Comparison of ENCODE assay signal across 13 mouse cellular contexts in genomic region chr7:70333851-70334250, GRCm38 (mm10). TPM values are rescaled to one million over a fixed set of nuclear protein-coding genes. Genes with fewer than 3 reads are reported as not detected.
DNase-seq lines count a peak whose midpoint lies in the region; ATAC-seq and TF ChIP-seq lines count a peak whose summit lies in the region.
"Had no signal": no experiment of that assay in that cellular context is flagged by ENCODE, and none has a peak within 500 bp of the region (broad histone marks: within the 10 kb centered on the region; RNA-seq: fewer than 3 reads in every experiment).

No protein-coding gene starts in this region.

- no peak for ATAC-seq in intestine, embryonic 14.5 days (replicated peaks; ENCODE audit: low FRiP score, low TSS enrichment, low read depth)
- ATAC-seq in intestine, postnatal 0 days = no peak
- no peak for ATAC-seq in hindbrain, embryonic 13.5 days (ENCODE audit: low FRiP score)
- no peak for ATAC-seq in midbrain, embryonic 16.5 days
- ATAC-seq in intestine, embryonic 15.5 days = no peak

- H3K4me2 ChIP-seq in intestine, embryonic 14.5 days (ENCODE audit: low read length) = no peak overlapping the region
- H3K4me2 ChIP-seq in intestine, postnatal 0 days (replicated peaks; ENCODE audit: low read depth) = no peak overlapping the region
- peak overlapping the region; percentile 29 for H3K4me2 ChIP-seq in hindbrain, embryonic 13.5 days
- no peak overlapping the region for H3K4me2 ChIP-seq in midbrain, embryonic 16.5 days (ENCODE audit: low read length)
- H3K4me2 ChIP-seq in intestine, embryonic 15.5 days (replicated peaks) = no peak overlapping the region

- H3K36me3 ChIP-seq in intestine, embryonic 14.5 days (ENCODE audit: control insufficient read depth, insufficient read depth, low read length) = no peaks in the 10 kb centered on the region
- H3K36me3 ChIP-seq in intestine, postnatal 0 days (ENCODE audit: control insufficient read depth, insufficient read depth) = no peaks in the 10 kb centered on the region
- no peaks in the 10 kb centered on the region for H3K36me3 ChIP-seq in embryonic facial prominence, embryonic 10.5 days (replicated peaks)
- no peaks in the 10 kb centered on the region for H3K36me3 ChIP-seq in hindbrain, embryonic 13.5 days
- no peaks in the 10 kb centered on the region for H3K36me3 ChIP-seq in midbrain, embryonic 16.5 days (ENCODE audit: control insufficient read depth, insufficient read depth, low read length)
- no peaks in the 10 kb centered on the region for H3K36me3 ChIP-seq in intestine, embryonic 15.5 days
- H3K36me3 ChIP-seq: embryonic facial prominence, embryonic 15.5 days; neural tube, embryonic 12.5 days had no signal

- no peak overlapping the region for H3K4me3 ChIP-seq in intestine, embryonic 14.5 days (ENCODE audit: low read depth, low read length)
- H3K4me3 ChIP-seq in intestine, postnatal 0 days (ENCODE audit: low read depth, low read length) = no peak overlapping the region
- H3K4me3 ChIP-seq in embryonic facial prominence, embryonic 10.5 days = peak overlapping the region; percentile 64; the same call in 1 of the 2 replicates
- H3K4me3 ChIP-seq in hindbrain, embryonic 13.5 days = no peak overlapping the region
- H3K4me3 ChIP-seq in midbrain, embryonic 16.5 days (ENCODE audit: low read depth, low read length) = no peak overlapping the region
- H3K4me3 ChIP-seq in intestine, embryonic 15.5 days (replicated peaks) = no peak overlapping the region
- H3K4me3 ChIP-seq: neural tube, embryonic 12.5 days had no signal

- no peak overlapping the region for H3K27ac ChIP-seq in intestine, embryonic 14.5 days (ENCODE audit: low read depth)
- H3K27ac ChIP-seq in intestine, postnatal 0 days (ENCODE audit: low read depth, low read length) = no peak overlapping the region
- H3K27ac ChIP-seq in embryonic facial prominence, embryonic 10.5 days (replicated peaks) = peak overlapping the region; percentile 86; the same call in 1 of the 2 replicates
- no peak overlapping the region for H3K27ac ChIP-seq in hindbrain, embryonic 13.5 days
- H3K27ac ChIP-seq in midbrain, embryonic 16.5 days (ENCODE audit: low read length) = peak overlapping the region; percentile 44
- no peak overlapping the region for H3K27ac ChIP-seq in intestine, embryonic 15.5 days
- H3K27ac ChIP-seq: embryonic facial prominence, embryonic 15.5 days; neural tube, embryonic 12.5 days had no signal

- H3K4me1 ChIP-seq in intestine, embryonic 14.5 days (replicated peaks; ENCODE audit: control insufficient read depth, insufficient read depth, low read length) = peaks cover 20% of the 10 kb centered on the region
- no peaks in the 10 kb centered on the region for H3K4me1 ChIP-seq in intestine, postnatal 0 days (replicated peaks; ENCODE audit: control insufficient read depth, insufficient read depth, low read length)
- peaks cover 86% of the 10 kb centered on the region for H3K4me1 ChIP-seq in embryonic facial prominence, embryonic 10.5 days
- H3K4me1 ChIP-seq in hindbrain, embryonic 13.5 days (replicated peaks) = peaks cover 46% of the 10 kb centered on the region
- H3K4me1 ChIP-seq in midbrain, embryonic 16.5 days (ENCODE audit: control insufficient read depth, insufficient read depth, low read length) = peaks cover 6% of the 10 kb centered on the region
- H3K4me1 ChIP-seq in intestine, embryonic 15.5 days (replicated peaks) = peaks cover 17% of the 10 kb centered on the region

- TF ChIP-seq CTCF in intestine, postnatal 0 days (IDR thresholded peaks at IDR 0.05; ENCODE audit: low read depth) = no peak

- DNase-seq in intestine, embryonic 14.5 days (ENCODE audit: low spot score) = peak; percentile 64
- DNase-seq in embryonic facial prominence, embryonic 10.5 days (ENCODE audit: low spot score) = peak; percentile 35
- DNase-seq in adrenal gland, postnatal 10 days = no peak
- DNase-seq in ovary, postnatal 10 days (ENCODE audit: low spot score) = no peak
- DNase-seq: cerebellum, adult 18-20 months; heart, postnatal 36 days; kidney, postnatal 25 days had no signal

- WGBS in intestine, embryonic 14.5 days = 24% methylated on average over 11 of the region's 11 CpGs
- 27% methylated on average over 11 of the region's 11 CpGs for WGBS in intestine, postnatal 0 days
- WGBS in embryonic facial prominence, embryonic 10.5 days = 5% methylated on average over 11 of the region's 11 CpGs
- WGBS in hindbrain, embryonic 13.5 days = 13% methylated on average over 11 of the region's 11 CpGs
- WGBS in midbrain, embryonic 16.5 days = 11% methylated on average over 11 of the region's 11 CpGs
- WGBS in intestine, embryonic 15.5 days = 30% methylated on average over 11 of the region's 11 CpGs

- peaks cover 90% of the 10 kb centered on the region for H3K27me3 ChIP-seq in intestine, embryonic 14.5 days (replicated peaks; ENCODE audit: control insufficient read depth, insufficient read depth, low read length)
- H3K27me3 ChIP-seq in intestine, postnatal 0 days (replicated peaks; ENCODE audit: control insufficient read depth, insufficient read depth, low read length) = peaks cover 86% of the 10 kb centered on the region
- peaks cover 100% of the 10 kb centered on the region for H3K27me3 ChIP-seq in embryonic facial prominence, embryonic 10.5 days (replicated peaks; ENCODE audit: low read depth, poor library complexity, severe bottlenecking)
- peaks cover 95% of the 10 kb centered on the region for H3K27me3 ChIP-seq in hindbrain, embryonic 13.5 days
- H3K27me3 ChIP-seq in midbrain, embryonic 16.5 days (ENCODE audit: control insufficient read depth, insufficient read depth, low read depth, low read length) = peaks cover 51% of the 10 kb centered on the region
- peaks cover 72% of the 10 kb centered on the region for H3K27me3 ChIP-seq in intestine, embryonic 15.5 days (replicated peaks)

- H3K9ac ChIP-seq in intestine, embryonic 14.5 days (ENCODE audit: low read length) = no peak overlapping the region
- no peak overlapping the region for H3K9ac ChIP-seq in intestine, postnatal 0 days (ENCODE audit: low read depth, low read length)
- 0 out of 2 replicates have a peak overlapping the region, but pooled peaks have one; percentile 24 for H3K9ac ChIP-seq in hindbrain, embryonic 13.5 days
- H3K9ac ChIP-seq in midbrain, embryonic 16.5 days (ENCODE audit: low read depth, low read length) = no peak overlapping the region
- H3K9ac ChIP-seq in intestine, embryonic 15.5 days = no peak overlapping the region
- H3K9ac ChIP-seq: embryonic facial prominence, embryonic 15.5 days; neural tube, embryonic 12.5 days had no signal

- H3K9me3 ChIP-seq in intestine, embryonic 14.5 days (ENCODE audit: control insufficient read depth, low read length) = no peaks in the 10 kb centered on the region
- no peaks in the 10 kb centered on the region for H3K9me3 ChIP-seq in intestine, postnatal 0 days (ENCODE audit: control insufficient read depth)
- no peaks in the 10 kb centered on the region for H3K9me3 ChIP-seq in embryonic facial prominence, embryonic 10.5 days
- no peaks in the 10 kb centered on the region for H3K9me3 ChIP-seq in hindbrain, embryonic 13.5 days
- H3K9me3 ChIP-seq in midbrain, embryonic 16.5 days (replicated peaks; ENCODE audit: control insufficient read depth, low read length, poor library complexity, severe bottlenecking) = no peaks in the 10 kb centered on the region
- no peaks in the 10 kb centered on the region for H3K9me3 ChIP-seq in intestine, embryonic 15.5 days
- H3K9me3 ChIP-seq: embryonic facial prominence, embryonic 15.5 days; neural tube, embryonic 12.5 days had no signal

RNA-seq across cellular contexts. Expression of gene Nr2f2, which starts 32.7 kb away (rescaled TPM):
- 53.7 and 56.9 TPM in 2 replicates for polyA plus RNA-seq in intestine, embryonic 14.5 days (2014; fragmentation: Nextera tagmentation; extraction: Ambion mirVana)
- polyA plus RNA-seq in intestine, postnatal 0 days (2015; fragmentation: Nextera tagmentation; extraction: Ambion mirVana) = 17.9 and 19.1 TPM in 2 replicates
- polyA plus RNA-seq in embryonic facial prominence, embryonic 10.5 days (2016; fragmentation: Nextera tagmentation; extraction: Ambion mirVana) = 89.7 and 99.8 TPM in 2 replicates
- polyA plus RNA-seq in hindbrain, embryonic 13.5 days (2015; fragmentation: Nextera tagmentation; extraction: Ambion mirVana) = 118 and 134 TPM in 2 replicates
- polyA plus RNA-seq in midbrain, embryonic 16.5 days (2015; fragmentation: Nextera tagmentation; extraction: Ambion mirVana) = 78.0 and 102 TPM in 2 replicates
- total RNA-seq in adrenal gland, postnatal 10 days (2021) = 10 to 100 TPM; 78.3 to 79.6 TPM
- 39.4 and 46.3 TPM in 2 replicates for polyA plus RNA-seq in intestine, embryonic 15.5 days (2015; fragmentation: Nextera tagmentation; extraction: Ambion mirVana)

Comparison
In these comparisons a context has a peak if more than half of its experiments do, and no peak if none do; other contexts are left out.
1. DNase-seq: peak in intestine, embryonic 14.5 days (single experiment) and embryonic facial prominence, embryonic 10.5 days (single experiment); none in adrenal gland, postnatal 10 days (single experiment) and ovary, postnatal 10 days (single experiment).
2. H3K27ac ChIP-seq: peak in embryonic facial prominence, embryonic 10.5 days (single experiment) and midbrain, embryonic 16.5 days (single experiment); none in intestine, embryonic 14.5 days (single experiment), intestine, postnatal 0 days (single experiment), hindbrain, embryonic 13.5 days (single experiment) and intestine, embryonic 15.5 days (single experiment).